Comparison of ENCODE assay signal across 8 mouse cellular contexts in the genomic region with DNA sequence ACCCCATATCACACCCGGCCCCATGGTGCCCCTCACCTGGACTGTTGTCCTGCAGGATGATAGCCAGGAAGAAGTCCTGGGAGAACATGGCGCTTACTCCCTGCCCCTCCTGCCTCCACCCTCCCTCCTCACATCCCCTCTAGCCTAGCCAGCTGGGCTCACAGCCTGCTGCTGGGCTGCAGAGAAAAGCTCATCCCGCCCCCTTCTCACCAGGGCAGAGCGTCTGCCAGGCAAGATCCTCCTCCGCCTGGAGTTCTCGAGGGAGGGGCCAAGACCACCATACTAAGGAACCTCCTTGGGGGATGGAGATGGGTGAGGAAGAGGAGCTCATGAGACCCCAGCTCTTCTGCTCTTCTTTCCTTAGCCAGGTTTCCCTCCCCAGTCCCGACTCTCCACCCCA. TPM values are rescaled to one million over a fixed set of nuclear protein-coding genes. Genes with fewer than 3 reads are reported as not detected.
DNase-seq lines count a peak whose midpoint lies in the region; ATAC-seq and TF ChIP-seq lines count a peak whose summit lies in the region.

No protein-coding gene starts in this region.

- TF ChIP-seq POLR2A in heart, adult 2 months (IDR thresholded peaks at IDR 0.05; ENCODE audit: insufficient read depth, low read depth, low read length), result no peak

- peak; percentile 45 for ATAC-seq in kidney, embryonic 14.5 days (ENCODE audit: low FRiP score, low TSS enrichment)
- peak; percentile 61 for ATAC-seq in embryonic facial prominence, embryonic 11.5 days (replicated peaks; ENCODE audit: insufficient number of reproducible peaks, low FRiP score, low TSS enrichment, low read depth)

- H3K9me3 ChIP-seq in kidney, embryonic 14.5 days (ENCODE audit: control insufficient read depth, low read length), result no peaks in the 10 kb centered on the region
- H3K9me3 ChIP-seq in embryonic facial prominence, embryonic 11.5 days (replicated peaks; ENCODE audit: control insufficient read depth, low read length), result no peaks in the 10 kb centered on the region

- 20% methylated on average over 7 of the region's 7 CpGs for WGBS in kidney, embryonic 14.5 days
- WGBS in embryonic facial prominence, embryonic 11.5 days, result 25% methylated on average over 7 of the region's 7 CpGs
- WGBS in heart, adult 2 months, result 46% methylated on average over 7 of the region's 7 CpGs

- no peaks in the 10 kb centered on the region for H3K79me2 ChIP-seq in heart, adult 2 months (replicated peaks; ENCODE audit: control insufficient read depth, insufficient read depth, low read length)

- TF ChIP-seq CTCF in layer of hippocampus, adult 2 months (conservative IDR thresholded peaks at IDR 0.05), result no peak
- TF ChIP-seq CTCF in heart, adult 2 months (IDR thresholded peaks at IDR 0.05), result no peak

- H3K4me2 ChIP-seq in kidney, embryonic 14.5 days (replicated peaks; ENCODE audit: low read depth, low read length), result no peak overlapping the region
- H3K4me2 ChIP-seq in embryonic facial prominence, embryonic 11.5 days (ENCODE audit: low read depth, low read length), result peak overlapping the region; percentile 10; the same call in 1 of the 2 replicates

- no peak for TF ChIP-seq EP300 in heart, adult 2 months (IDR thresholded peaks at IDR 0.05; ENCODE audit: insufficient read depth, low read depth, low read length)

- no peaks in the 10 kb centered on the region for H3K27me3 ChIP-seq in kidney, embryonic 14.5 days (ENCODE audit: control insufficient read depth, insufficient read depth, low read length)
- H3K27me3 ChIP-seq in embryonic facial prominence, embryonic 11.5 days (ENCODE audit: control insufficient read depth, insufficient read depth, low read length), result no peaks in the 10 kb centered on the region
- no peaks in the 10 kb centered on the region for H3K27me3 ChIP-seq in heart, adult 2 months (ENCODE audit: control insufficient read depth, insufficient read depth, low read length)

- H3K4me3 ChIP-seq in kidney, embryonic 14.5 days (ENCODE audit: low read length), result no peak overlapping the region
- no peak overlapping the region for H3K4me3 ChIP-seq in embryonic facial prominence, embryonic 11.5 days (ENCODE audit: low read depth, low read length)
- H3K4me3 ChIP-seq in layer of hippocampus, adult 2 months, result peak overlapping the region; percentile 50
- H3K4me3 ChIP-seq in heart, adult 2 months, result no peak overlapping the region

- DNase-seq in kidney, postnatal 25 days, result no peak
- DNase-seq in embryonic facial prominence, embryonic 11.5 days (ENCODE audit: low spot score), result no peak
- DNase-seq in layer of hippocampus, adult 2 months (ENCODE audit: low spot score in 2 of 2), result peak; percentile 75 to 77
- DNase-seq in right cerebral cortex, adult 18-20 months, result peak; percentile 87
- DNase-seq in heart, adult 2 months, result no peak
- DNase-seq in urinary bladder, adult 18-20 months (ENCODE audit: low spot score in 2 of 2), result no peak
- DNase-seq in gastrocnemius, postnatal 36 days, result no peak

- H3K4me1 ChIP-seq in kidney, embryonic 14.5 days (ENCODE audit: control insufficient read depth, insufficient read depth, low read length), result peaks cover 18% of the 10 kb centered on the region; the same call in 1 of the 2 replicates
- no peaks in the 10 kb centered on the region; the same call in 1 of the 2 replicates for H3K4me1 ChIP-seq in embryonic facial prominence, embryonic 11.5 days (ENCODE audit: control insufficient read depth, insufficient read depth, low read length)
- peaks cover 3% of the 10 kb centered on the region; the same call in 1 of the 2 replicates for H3K4me1 ChIP-seq in heart, adult 2 months (ENCODE audit: control insufficient read depth, insufficient read depth, low read length)

- H3K9ac ChIP-seq in kidney, embryonic 14.5 days (ENCODE audit: low read depth, low read length), result no peak overlapping the region
- no peak overlapping the region for H3K9ac ChIP-seq in embryonic facial prominence, embryonic 11.5 days (replicated peaks; ENCODE audit: low read length)
- no peak overlapping the region for H3K9ac ChIP-seq in heart, adult 2 months (ENCODE audit: low read depth, low read length)

- H3K27ac ChIP-seq in kidney, embryonic 14.5 days (ENCODE audit: low read depth, low read length), result no peak overlapping the region
- H3K27ac ChIP-seq in embryonic facial prominence, embryonic 11.5 days (replicated peaks; ENCODE audit: low read depth, low read length), result no peak overlapping the region
- peak overlapping the region; percentile 97 for H3K27ac ChIP-seq in layer of hippocampus, adult 2 months
- H3K27ac ChIP-seq in heart, adult 2 months, result no peak overlapping the region

- peaks cover 41% of the 10 kb centered on the region for H3K36me3 ChIP-seq in kidney, embryonic 14.5 days (ENCODE audit: control insufficient read depth, insufficient read depth, low read length)
- peaks cover 5% of the 10 kb centered on the region for H3K36me3 ChIP-seq in embryonic facial prominence, embryonic 11.5 days (replicated peaks; ENCODE audit: control insufficient read depth, insufficient read depth, low read depth, low read length)
- no peaks in the 10 kb centered on the region for H3K36me3 ChIP-seq in heart, adult 2 months (ENCODE audit: control insufficient read depth, insufficient read depth, low read length)

- intact Hi-C loops in heart, adult 2 months (cut with DNase I), result no loop called here
- intact Hi-C loops in gastrocnemius, postnatal 36 days (cut with DNase I), result no loop called here

RNA-seq across cellular contexts. Expression of gene Apbb1, which starts 12.9 kb away (rescaled TPM):
- polyA plus RNA-seq in kidney, embryonic 14.5 days (2014; fragmentation: Nextera tagmentation; extraction: Ambion mirVana), result 40.1 and 43.0 TPM in 2 replicates
- polyA plus RNA-seq in embryonic facial prominence, embryonic 11.5 days (2014; fragmentation: Nextera tagmentation; extraction: Ambion mirVana), result 59.7 and 68.7 TPM in 2 replicates
- 100 to 1,000 TPM; 360 to 370 TPM for total RNA-seq in layer of hippocampus, adult 2 months (2021)
- total RNA-seq in heart, adult 2 months (2021), result 100 to 1,000 TPM; 123 to 147 TPM
- 259 and 333 TPM in 2 replicates for polyA plus RNA-seq in heart, adult 2 months (2012; rRNA removed)
- total RNA-seq in gastrocnemius, postnatal 36 days (2021), result 1 to 10 TPM; 5.3 to 8.6 TPM

RNA-seq across cellular contexts. Expression of gene Smpd1, which starts 14.4 kb away (rescaled TPM):
- polyA plus RNA-seq in kidney, embryonic 14.5 days (2014; fragmentation: Nextera tagmentation; extraction: Ambion mirVana), result 35.2 and 45.7 TPM in 2 replicates
- polyA plus RNA-seq in embryonic facial prominence, embryonic 11.5 days (2014; fragmentation: Nextera tagmentation; extraction: Ambion mirVana), result 38.5 and 45.2 TPM in 2 replicates
- 10 to 100 TPM; 82.7 to 86.2 TPM for total RNA-seq in layer of hippocampus, adult 2 months (2021)
- 100 to 1,000 TPM; 154 to 186 TPM for total RNA-seq in heart, adult 2 months (2021)
- 190 and 211 TPM in 2 replicates for polyA plus RNA-seq in heart, adult 2 months (2012; rRNA removed)
- 10 to 100 TPM; 50.9 to 51.5 TPM for total RNA-seq in gastrocnemius, postnatal 36 days (2021)

RNA-seq across cellular contexts. Expression of gene Hpx, which starts 31.4 kb away (rescaled TPM):
- 0.14 and 0.34 TPM in 2 replicates for polyA plus RNA-seq in kidney, embryonic 14.5 days (2014; fragmentation: Nextera tagmentation; extraction: Ambion mirVana)
- 0.14 and 0.59 TPM in 2 replicates for polyA plus RNA-seq in embryonic facial prominence, embryonic 11.5 days (2014; fragmentation: Nextera tagmentation; extraction: Ambion mirVana)
- total RNA-seq in layer of hippocampus, adult 2 months (2021), result under 1 TPM in 1 of 2 experiments, not detected in 1; 0.23 TPM
- total RNA-seq in heart, adult 2 months (2021), result under 1 TPM in 1 of 2 experiments, not detected in 1; 0.16 TPM
- polyA plus RNA-seq in heart, adult 2 months (2012; rRNA removed), result 0.33 and 1.9 TPM in 2 replicates
- under 1 TPM in 1 of 2 experiments, not detected in 1; 0.36 TPM for total RNA-seq in gastrocnemius, postnatal 36 days (2021)

Comparison
In these comparisons a context has a peak if more than half of its experiments do, and no peak if none do; other contexts are left out.
1. DNase-seq: peak in layer of hippocampus, adult 2 months (2 of 2) and right cerebral cortex, adult 18-20 months (single experiment); none in kidney, postnatal 25 days (0 of 2), embryonic facial prominence, embryonic 11.5 days (single experiment), heart, adult 2 months (0 of 2), urinary bladder, adult 18-20 months (0 of 2) and gastrocnemius, postnatal 36 days (0 of 2).
2. RNA of gene Apbb1, which starts 12.9 kb away (total RNA-seq): 360 to 370 TPM in layer of hippocampus, adult 2 months and 123 to 147 TPM in heart, adult 2 months; 5.3 to 8.6 TPM in gastrocnemius, postnatal 36 days; every median in the first group is over 10 times any median in the second.